Mouse (Mus musculus) Patski (cell line): ENCODE data around the gene Dexi. TPM values are rescaled to one million over a fixed set of nuclear protein-coding genes. Genes with fewer than 3 reads are reported as not detected.
A peak's percentile ranks its signal among the peaks of the same experiment; 100 is the strongest.

Experiments
- ATAC-seq: fragments of 100-300 bp; one replicate; pipeline ENCODE4 v1.8.0; 2021
- CTCF ChIA-PET: fragments of 350-600 bp; sonication (Branson Sonifier 250); formaldehyde crosslinking; loops from one replicate; lab custom pipeline; 2022; ENCODE audit warnings: inconsistent platforms; lab: Charles Lee
- POLR2A ChIA-PET: fragments of 350-600 bp; sonication (Branson Sonifier 250); formaldehyde crosslinking; loops from one replicate; lab custom pipeline; 2022; ENCODE audit warnings: antibody characterized with exemption, inconsistent platforms; lab: Charles Lee
- DNase-seq: peaks from one replicate; pipeline ENCODE4 v3.0.0-alpha.2; 2011; ENCODE audit warnings: low read depth, low spot score
- H3K27me3 ChIP-seq: fragments of 371-371 bp; one replicate; pipeline ENCODE4 v1.5.1; 2021
- CTCF ChIP-seq: fragments of 100-300 bp; IDR thresholded peaks from one replicate; pipeline ENCODE4 v1.5.1; 2021
- in situ Hi-C: fragments of 300-500 bp; cut with MboI; formaldehyde crosslinking; loops from 3 replicates; pipeline ENCODE4 v1.11.1; 2018; ENCODE audit warnings: low pct_unique_long_range_greater_than_20kb, mixed read lengths
- polyA plus RNA-seq: library from polyadenylated mRNA; unstranded; gene quantifications from one replicate; pipeline ENCODE4 v1.2.3, GENCODE M21; 2021

The Dexi gene
- polyA plus RNA-seq, 1 experiment from 2014 or later, result 23.5 TPM

- DNase-seq (peak; percentile 71), ATAC-seq (peak; percentile 74)
- in situ Hi-C loops, result loop anchor here (5.0 to 25.0 kb wide), 3 partner anchors 217 to 467 kb away; partner anchors contain the start of genes Socs1 and Tnp2
- TF ChIP-seq CTCF, result no peak
- CTCF ChIA-PET, result interaction anchor here (0.6 to 2.3 kb wide), 15 partner anchors 9 to 299 kb away, joined by 3 to 10 read pairs (median 4); no protein-coding TSS in a partner anchor
- no peaks in the 10 kb centered on the region for H3K27me3 ChIP-seq
- POLR2A ChIA-PET, result no interaction called here
Observed at GRCm38 (mm10) chr16:10569809-10570395, 27.0 kb upstream of the Dexi start.

DNA sequence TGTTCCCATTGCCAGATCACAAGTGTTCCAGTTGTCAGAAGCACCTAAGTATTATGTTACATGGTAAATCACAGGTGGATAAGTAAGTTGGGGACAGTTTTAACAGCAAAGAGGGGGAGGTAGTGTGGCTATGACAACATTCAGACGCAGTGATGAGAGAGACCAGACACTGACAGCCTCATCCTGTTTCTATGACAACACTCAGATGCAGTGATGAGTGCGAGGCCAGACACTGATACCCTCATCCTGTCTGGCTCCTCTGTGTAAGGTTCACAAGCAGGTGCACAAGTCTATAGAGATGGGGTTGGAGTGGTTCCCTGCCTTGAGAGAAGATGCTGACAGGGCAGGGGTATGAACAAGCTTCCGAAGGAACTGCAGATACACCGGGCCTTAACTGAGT, 24.3 kb upstream of the Dexi start:
- DNase-seq (no peak), ATAC-seq (no peak)
- in situ Hi-C loops, result loop anchor here (5.0 to 25.0 kb wide), 2 partner anchors 280 to 470 kb away; no protein-coding TSS in a partner anchor
- no peak for TF ChIP-seq CTCF
- POLR2A ChIA-PET, result no interaction called here
- H3K27me3 ChIP-seq, result no peaks in the 10 kb centered on the region
- CTCF ChIA-PET, result no interaction called here

- ChIA-PET CTCF (interaction anchor here (0.7 to 3.8 kb wide), 9 partner anchors 10 to 549 kb away, joined by 3 to 31 read pairs (median 3); no protein-coding TSS in a partner anchor), POLR2A (interaction anchor here (0.6 kb wide), 1 partner anchor 150 kb away, joined by 13 read pairs; no protein-coding TSS in a partner anchor)
- DNase-seq (no peak), ATAC-seq (peak; percentile 72)
- no peaks in the 10 kb centered on the region for H3K27me3 ChIP-seq
- in situ Hi-C loops, result loop anchor here (5.0 to 25.0 kb wide), 2 partner anchors 282 to 472 kb away; no protein-coding TSS in a partner anchor
- peak; percentile 92 for TF ChIP-seq CTCF
Observed at GRCm38 (mm10) chr16:10565278-10565885, 22.5 kb upstream of the Dexi start.

DNA sequence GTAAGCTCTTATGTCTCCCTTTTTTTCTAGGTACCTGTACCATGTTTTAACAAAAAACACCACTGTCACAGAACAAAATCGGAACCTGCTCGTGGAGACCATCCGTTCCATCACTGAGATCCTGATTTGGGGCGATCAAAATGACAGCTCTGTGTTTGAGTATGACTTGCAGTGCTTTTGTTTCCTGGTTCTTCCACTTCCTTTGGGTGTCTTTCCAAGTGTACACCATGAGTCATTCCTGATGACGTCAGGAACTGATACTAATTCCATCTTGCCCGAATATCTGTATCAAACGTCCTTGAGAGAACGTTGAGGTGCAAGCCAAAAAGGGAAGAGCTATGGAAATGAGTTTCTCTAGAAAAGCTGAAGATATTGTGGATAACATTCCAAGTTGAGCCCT, 17.1 kb upstream of the Dexi start:
- in situ Hi-C loops, result loop anchor here (25.0 kb wide), 1 partner anchor 477 kb away; no protein-coding TSS in a partner anchor
- no peak for TF ChIP-seq CTCF
- no peaks in the 10 kb centered on the region for H3K27me3 ChIP-seq
- ATAC-seq (no peak), DNase-seq (no peak)
- ChIA-PET POLR2A (no interaction called here), CTCF (interaction anchor here (0.8 to 2.8 kb wide), 3 partner anchors 10 to 286 kb away, joined by 3 to 8 read pairs (median 7); no protein-coding TSS in a partner anchor)

DNA sequence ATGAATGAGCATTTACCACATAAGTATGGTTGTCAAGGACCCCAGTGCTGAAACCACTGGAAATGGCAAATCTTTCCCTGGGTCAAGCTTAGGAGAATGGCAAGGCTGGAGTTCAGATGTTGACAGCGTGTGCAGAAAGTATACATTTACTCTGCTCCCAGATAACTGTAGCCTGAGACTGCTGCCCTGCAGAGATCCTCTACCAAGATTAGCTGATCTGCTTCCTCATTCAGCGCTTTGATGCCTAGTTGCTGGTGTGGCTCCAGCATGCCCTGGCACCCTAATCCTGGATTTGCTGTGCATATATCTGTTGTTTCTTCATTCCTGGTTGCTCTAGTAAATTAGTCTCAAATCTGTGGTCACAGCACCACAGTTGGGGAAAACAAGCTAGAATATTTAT, 11.0 kb upstream of the Dexi start:
- CTCF ChIA-PET, result interaction anchor here (7.0 kb wide), 1 partner anchor 11 kb away, joined by 31 read pairs; no protein-coding TSS in a partner anchor

DNA sequence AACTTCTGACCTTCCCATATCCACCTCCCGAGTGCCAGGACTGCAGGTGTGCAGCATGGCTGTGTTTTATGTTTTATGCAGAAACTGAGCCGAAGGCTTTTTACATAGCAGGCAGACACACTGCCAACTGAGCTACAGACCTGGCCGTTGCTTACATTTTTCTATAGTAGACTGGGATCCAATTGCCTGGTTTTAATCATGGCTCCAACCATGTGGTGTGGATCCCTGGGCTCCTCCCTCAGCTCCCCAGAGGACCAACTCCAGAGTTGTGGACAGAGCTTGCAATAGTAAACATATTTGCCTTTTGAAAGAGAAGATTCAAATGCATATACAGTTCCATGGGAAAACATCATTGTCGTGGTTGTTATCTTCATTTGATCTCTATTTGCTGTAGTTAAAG, 8.7 kb upstream of the Dexi start:
- no peaks in the 10 kb centered on the region for H3K27me3 ChIP-seq
- no peak for TF ChIP-seq CTCF
- in situ Hi-C loops, result loop anchor here (25.0 kb wide), 1 partner anchor 486 kb away; no protein-coding TSS in a partner anchor
- CTCF ChIA-PET, result interaction anchor here (7.0 kb wide), 1 partner anchor 13 kb away, joined by 31 read pairs; no protein-coding TSS in a partner anchor
- DNase-seq, result no peak
- no peak for ATAC-seq
- POLR2A ChIA-PET, result interaction anchor here (0.6 kb wide), 1 partner anchor 248 kb away, joined by 3 read pairs; no protein-coding TSS in a partner anchor

More for the DNA sequence above, 11.0 kb upstream of the Dexi start:
- POLR2A ChIA-PET, result no interaction called here
- TF ChIP-seq CTCF, result no peak
- H3K27me3 ChIP-seq, result no peaks in the 10 kb centered on the region
- DNase-seq, result no peak
- in situ Hi-C loops, result loop anchor here (25.0 kb wide), 1 partner anchor 483 kb away; no protein-coding TSS in a partner anchor
- ATAC-seq, result no peak

- TF ChIP-seq CTCF, result no peak
- ATAC-seq (no peak), DNase-seq (no peak)
- no peaks in the 10 kb centered on the region for H3K27me3 ChIP-seq
- CTCF ChIA-PET, result interaction anchor here (1.0 to 1.5 kb wide), 4 partner anchors 10 to 22 kb away, joined by 3 to 4 read pairs (median 3); no protein-coding TSS in a partner anchor
- in situ Hi-C loops, result no loop called here
- POLR2A ChIA-PET, result no interaction called here
Observed at GRCm38 (mm10) chr16:10549600-10549999, 6.7 kb upstream of the Dexi start.

- ChIA-PET POLR2A (no interaction called here), CTCF (interaction anchor here (1.0 to 1.5 kb wide), 4 partner anchors 11 to 23 kb away, joined by 3 to 4 read pairs (median 3); no protein-coding TSS in a partner anchor)
- DNase-seq (no peak), ATAC-seq (no peak)
- no peaks in the 10 kb centered on the region for H3K27me3 ChIP-seq
- TF ChIP-seq CTCF, result no peak
- in situ Hi-C loops, result no loop called here
Observed at GRCm38 (mm10) chr16:10548938-10549337, 6.1 kb upstream of the Dexi start.

DNA sequence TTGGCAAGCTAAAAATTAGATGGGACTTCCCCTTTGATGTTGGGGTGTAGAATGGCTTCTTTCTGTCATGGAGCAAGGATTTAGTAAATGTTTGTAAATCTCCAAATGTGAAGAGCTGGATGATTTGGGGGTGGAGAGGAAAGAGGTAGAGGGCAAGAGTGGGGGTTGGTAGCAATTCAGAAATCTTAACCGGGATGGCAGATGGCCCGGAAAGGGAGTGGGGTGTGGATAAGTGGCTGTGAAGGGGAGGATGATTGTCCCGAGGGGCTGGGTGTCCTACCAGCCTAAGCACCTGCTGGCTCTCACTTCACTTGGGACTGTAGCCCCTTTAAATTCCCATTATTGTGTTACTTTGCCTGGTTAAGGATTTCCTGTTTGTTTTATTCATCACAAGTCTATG, 4.0 kb upstream of the Dexi start:
- ATAC-seq (no peak), DNase-seq (no peak)
- POLR2A ChIA-PET, result no interaction called here
- in situ Hi-C loops, result no loop called here
- TF ChIP-seq CTCF, result no peak
- CTCF ChIA-PET, result interaction anchor here (0.7 to 1.0 kb wide), 2 partner anchors 10 to 12 kb away, joined by 4 to 5 read pairs; no protein-coding TSS in a partner anchor
- H3K27me3 ChIP-seq, result no peaks in the 10 kb centered on the region

- in situ Hi-C loops, result no loop called here
- TF ChIP-seq CTCF, result no peak
- ChIA-PET CTCF (no interaction called here), POLR2A (interaction anchor here (1.0 kb wide), 1 partner anchor 9 kb away, joined by 3 read pairs; no protein-coding TSS in a partner anchor)
- no peaks in the 10 kb centered on the region for H3K27me3 ChIP-seq
- ATAC-seq (peak; percentile 69), DNase-seq (peak; percentile 87)
Observed at GRCm38 (mm10) chr16:10544995-10545622, 2.3 kb upstream of the Dexi start, which contains the start of gene Clec16a. Gene Clec16a (plus strand): TSS chr16:10545339.
